Mouse (Mus musculus) hindbrain, embryonic 16.5 days (tissue): ENCODE measurements at regions not wholly inside any gene's neighbourhood (a gene's known extent, or its start where the extent isn't known, plus 50 kb on each side); places are given as distances from the start of the nearest gene placed in this dataset.

ENCODE experiments used
- ATAC-seq: fragments of 200-750 bp; cut with Nextera tagmentation; 2 replicates; pipeline ENCODE4 v1.8.0; 2017; ENCODE audit warnings: moderate TSS enrichment, moderate library complexity
- H3K27ac ChIP-seq: fragments of 300-500 bp; sonication (generic); 2 replicates; pipeline ENCODE4 v1.5.1; 2014; ENCODE audit warnings: low read depth, mild to moderate bottlenecking, control low read depth, low read length, moderate library complexity
- H3K27me3 ChIP-seq: fragments of 300-500 bp; sonication (generic); replicated peaks from 2 replicates; pipeline ENCODE4 v1.6.1; 2014; ENCODE audit warnings: low read length; ENCODE audit not compliant: control insufficient read depth, insufficient read depth
- H3K36me3 ChIP-seq: fragments of 300-500 bp; sonication (generic); 2 replicates; pipeline ENCODE4 v1.6.1; 2014; ENCODE audit warnings: mild to moderate bottlenecking, low read length, moderate library complexity, mixed read lengths; ENCODE audit not compliant: control insufficient read depth, insufficient read depth
- H3K4me1 ChIP-seq: fragments of 300-500 bp; sonication (generic); 2 replicates; pipeline ENCODE4 v1.6.1; 2014; ENCODE audit warnings: low read depth, low read length; ENCODE audit not compliant: control insufficient read depth, insufficient read depth
- H3K4me2 ChIP-seq: fragments of 300-500 bp; sonication (generic); 2 replicates; pipeline ENCODE4 v1.6.1; 2014; ENCODE audit warnings: mild to moderate bottlenecking, low read length, control low read depth, moderate library complexity
- H3K4me3 ChIP-seq: fragments of 300-500 bp; sonication (generic); 2 replicates; pipeline ENCODE4 v1.5.1; 2014; ENCODE audit warnings: mild to moderate bottlenecking, low read length, control low read depth, moderate library complexity
- H3K9ac ChIP-seq: fragments of 300-500 bp; sonication (generic); 2 replicates; pipeline ENCODE4 v1.6.1; 2014; ENCODE audit warnings: low read depth, mild to moderate bottlenecking, control low read depth, low read length, moderate library complexity
- H3K9me3 ChIP-seq: fragments of 300-500 bp; sonication (generic); 2 replicates; pipeline ENCODE4 v1.6.1; 2014; ENCODE audit warnings: mild to moderate bottlenecking, low read length, moderate library complexity; ENCODE audit not compliant: control insufficient read depth
- WGBS: fragments of 180-500 bp; shearing (Covaris S2); extraction: QIAGEN DNeasy Blood & Tissue Kit; methylation state at CpG from one replicate; pipeline ENCODE4 v1.1.7; 2014; 5-methylcytosine and 5-hydroxymethylcytosine counted together

GRCm38 (mm10) chr1:136710196-136710595, 85.5 kb downstream of the Zfp281 start:
- no peak for ATAC-seq
- no peak overlapping the region for H3K4me3 ChIP-seq
- H3K4me1 ChIP-seq: peaks cover 3% of the 10 kb centered on the region
- no peak overlapping the region for H3K27ac ChIP-seq
- H3K9ac ChIP-seq: no peak overlapping the region
- 67% methylated on average over 4 of the region's 4 CpGs for WGBS
- no peaks in the 10 kb centered on the region for H3K36me3 ChIP-seq
- no peak overlapping the region for H3K4me2 ChIP-seq
- no peaks in the 10 kb centered on the region for H3K9me3 ChIP-seq
- no peaks in the 10 kb centered on the region for H3K27me3 ChIP-seq

- no peak for ATAC-seq
- 81% methylated on average over 7 of the region's 7 CpGs for WGBS
- H3K36me3 ChIP-seq: no peaks in the 10 kb centered on the region
Measured at GRCm38 (mm10) chr1:136711243-136711642, 86.5 kb downstream of the Zfp281 start.

GRCm38 (mm10) chr1:136714077-136714476, 89.4 kb downstream of the Zfp281 start:
- H3K4me1 ChIP-seq: 0 out of 2 replicates have a peak, but pooled peaks cover 2% of the 10 kb centered on the region
- H3K4me2 ChIP-seq: no peak overlapping the region
- no peak for ATAC-seq
- H3K9ac ChIP-seq: no peak overlapping the region
- no peaks in the 10 kb centered on the region for H3K9me3 ChIP-seq
- no peaks in the 10 kb centered on the region for H3K36me3 ChIP-seq
- no peak overlapping the region for H3K4me3 ChIP-seq
- WGBS: 60% methylated on average over 4 of the region's 4 CpGs
- H3K27me3 ChIP-seq: no peaks in the 10 kb centered on the region
- no peak overlapping the region for H3K27ac ChIP-seq

More at GRCm38 (mm10) chr1:136711243-136711642, 86.5 kb downstream of the Zfp281 start:
- no peak overlapping the region for H3K9ac ChIP-seq
- peaks cover 3% of the 10 kb centered on the region for H3K4me1 ChIP-seq
- no peak overlapping the region for H3K27ac ChIP-seq
- no peak overlapping the region for H3K4me3 ChIP-seq
- H3K27me3 ChIP-seq: no peaks in the 10 kb centered on the region
- no peaks in the 10 kb centered on the region for H3K9me3 ChIP-seq
- H3K4me2 ChIP-seq: no peak overlapping the region

- ATAC-seq: no peak
- no peak overlapping the region for H3K27ac ChIP-seq
- H3K4me2 ChIP-seq: no peak overlapping the region
- 0 out of 2 replicates have a peak, but pooled peaks cover 2% of the 10 kb centered on the region for H3K4me1 ChIP-seq
- WGBS: 87% methylated on average over 11 of the region's 11 CpGs
- no peaks in the 10 kb centered on the region for H3K36me3 ChIP-seq
- H3K27me3 ChIP-seq: no peaks in the 10 kb centered on the region
- no peak overlapping the region for H3K4me3 ChIP-seq
- no peak overlapping the region for H3K9ac ChIP-seq
- no peaks in the 10 kb centered on the region for H3K9me3 ChIP-seq
Measured at GRCm38 (mm10) chr1:136714987-136715386, 90.3 kb downstream of the Zfp281 start.

GRCm38 (mm10) chr1:136717830-136718517, 93.3 kb downstream of the Zfp281 start:
- no peak overlapping the region for H3K4me3 ChIP-seq
- 0 out of 2 replicates have a peak, but pooled peaks cover 2% of the 10 kb centered on the region for H3K4me1 ChIP-seq
- no peak overlapping the region for H3K4me2 ChIP-seq
- no peaks in the 10 kb centered on the region for H3K36me3 ChIP-seq
- no peaks in the 10 kb centered on the region for H3K9me3 ChIP-seq
- 45% methylated on average over 15 of the region's 15 CpGs for WGBS
- H3K9ac ChIP-seq: 0 out of 2 replicates have a peak overlapping the region, but pooled peaks have one; percentile 11
- H3K27me3 ChIP-seq: no peaks in the 10 kb centered on the region
- no peak overlapping the region for H3K27ac ChIP-seq
- no peak for ATAC-seq

GRCm38 (mm10) chr1:136723839-136724443, 99.2 kb downstream of the Zfp281 start:
- H3K4me2 ChIP-seq: no peak overlapping the region
- no peak overlapping the region for H3K27ac ChIP-seq
- WGBS: 84% methylated on average over 13 of the region's 13 CpGs
- no peaks in the 10 kb centered on the region for H3K9me3 ChIP-seq
- no peak overlapping the region for H3K4me3 ChIP-seq
- H3K4me1 ChIP-seq: no peaks in the 10 kb centered on the region
- no peaks in the 10 kb centered on the region for H3K27me3 ChIP-seq
- H3K36me3 ChIP-seq: no peaks in the 10 kb centered on the region
- no peak for ATAC-seq
- no peak overlapping the region for H3K9ac ChIP-seq

- Histone ChIP-seq H3K36me3 (no peaks in the 10 kb centered on the region), H3K4me3 (no peak overlapping the region), H3K27ac (no peak overlapping the region), H3K4me2 (no peak overlapping the region), H3K27me3 (no peaks in the 10 kb centered on the region), H3K4me1 (no peaks in the 10 kb centered on the region), H3K9me3 (no peaks in the 10 kb centered on the region), H3K9ac (no peak overlapping the region)
- 71% methylated on average over 4 of the region's 4 CpGs for WGBS
- no peak for ATAC-seq
Measured at GRCm38 (mm10) chr1:136725242-136725641, 100.5 kb downstream of the Zfp281 start.

GRCm38 (mm10) chr1:136726145-136726935, 101.6 kb downstream of the Zfp281 start:
- H3K9ac ChIP-seq: no peak overlapping the region
- no peak for ATAC-seq
- no peak overlapping the region for H3K27ac ChIP-seq
- H3K4me1 ChIP-seq: no peaks in the 10 kb centered on the region
- no peak overlapping the region for H3K4me2 ChIP-seq
- H3K9me3 ChIP-seq: no peaks in the 10 kb centered on the region
- WGBS: 48% methylated on average over 11 of the region's 11 CpGs
- H3K4me3 ChIP-seq: no peak overlapping the region
- no peaks in the 10 kb centered on the region for H3K36me3 ChIP-seq
- no peaks in the 10 kb centered on the region for H3K27me3 ChIP-seq
